Mouse (Mus musculus): ENCODE measurements at regions not wholly inside any gene's neighbourhood (a gene's known extent, or its start where the extent isn't known, plus 50 kb on each side); places are given as distances from the start of the nearest gene placed in this dataset.

DNA sequence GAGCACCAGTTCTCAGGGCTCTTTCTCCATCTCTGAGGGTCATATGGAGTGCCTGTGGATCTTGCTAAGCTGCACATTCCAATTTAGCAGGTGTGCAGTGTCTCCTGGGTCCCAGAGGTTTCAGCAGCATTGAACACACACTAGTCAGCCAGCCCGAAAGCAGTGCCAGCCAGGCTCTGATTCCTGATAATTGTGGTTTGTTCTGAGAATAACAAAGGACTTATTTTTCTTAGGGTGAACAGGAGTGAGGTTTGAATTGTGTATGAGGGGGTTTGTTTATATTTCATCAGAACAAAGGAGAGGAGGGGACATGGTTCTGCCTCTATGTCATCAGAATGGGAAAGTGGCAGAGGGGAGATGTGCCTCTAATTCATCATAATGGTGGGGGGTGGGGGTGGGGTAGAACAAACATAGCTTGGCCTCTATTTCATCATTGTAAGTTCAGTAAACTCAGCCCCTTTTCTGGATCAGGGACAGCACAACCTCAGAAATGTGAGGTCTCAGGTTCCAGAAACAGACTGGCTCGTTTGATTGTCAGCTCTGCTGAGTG is 191.8 kb upstream of the Nlrp1b start:
- TF ChIP-seq POLR2A (IDR thresholded peaks at IDR 0.05; ENCODE audit: low read depth, low read length): no peak
- TF ChIP-seq CTCF (IDR thresholded peaks at IDR 0.05; ENCODE audit: extremely low read depth, insufficient read length, insufficient replicate concordance, low read depth, low read length): no peak
